Mouse (Mus musculus) heart, embryonic 14.5 days (tissue): Measurements from ENCODE around the gene Ripk4. TPM values are rescaled to one million over a fixed set of nuclear protein-coding genes. Genes with fewer than 3 reads are reported as not detected.
A peak's percentile ranks its signal among the peaks of the same experiment; 100 is the strongest.

ENCODE experiments used
- ATAC-seq: fragments of 200-750 bp; cut with Nextera tagmentation; 2 replicates; pipeline ENCODE4 v1.8.0; 2017; ENCODE audit warnings: low read depth, moderate TSS enrichment; ENCODE audit not compliant: insufficient number of reproducible peaks, insufficient read depth, low FRiP score
- H3K27ac ChIP-seq, 2 experiments: fragments of 200-500 bp in 1 of 2; fragments of 300-500 bp in 1 of 2; sonication (generic) in 1 of 2; replicated peaks in 1 of 2; 2 replicates each; pipeline ENCODE4 v1.5.1; 2012 to 2014; ENCODE audit warnings: low read depth in 2 of 2, low read length in 2 of 2, control low read depth in 1 of 2, mild to moderate bottlenecking in 1 of 2, mixed read lengths in 1 of 2; ENCODE audit not compliant: control insufficient read depth in 1 of 2, insufficient read depth in 1 of 2
- H3K27me3 ChIP-seq: fragments of 300-500 bp; sonication (generic); 2 replicates; pipeline ENCODE4 v1.6.1; 2014; ENCODE audit warnings: mild to moderate bottlenecking, low read length, control low read depth; ENCODE audit not compliant: control insufficient read depth, insufficient read depth
- H3K36me3 ChIP-seq: fragments of 300-500 bp; sonication (generic); 2 replicates; pipeline ENCODE4 v1.6.1; 2014; ENCODE audit warnings: mild to moderate bottlenecking, control low read depth, low read length, mixed read lengths; ENCODE audit not compliant: control insufficient read depth, insufficient read depth
- H3K4me1 ChIP-seq, 2 experiments: fragments of 200-500 bp in 1 of 2; fragments of 300-500 bp in 1 of 2; sonication (generic) in 1 of 2; 2 replicates each; pipeline ENCODE4 v1.6.1; 2012 to 2014; ENCODE audit warnings: low read length in 2 of 2, control low read depth in 1 of 2, mixed read lengths in 1 of 2; ENCODE audit not compliant: control insufficient read depth in 2 of 2, insufficient read depth in 2 of 2
- H3K4me2 ChIP-seq: fragments of 300-500 bp; sonication (generic); 2 replicates; pipeline ENCODE4 v1.6.1; 2014; ENCODE audit warnings: mild to moderate bottlenecking, low read length
- H3K4me3 ChIP-seq, 2 experiments: fragments of 200-500 bp in 1 of 2; fragments of 300-500 bp in 1 of 2; sonication (generic) in 1 of 2; 2 replicates each; pipeline ENCODE4 v1.5.1; 2012 to 2014; ENCODE audit warnings: low read length in 2 of 2, mild to moderate bottlenecking in 2 of 2, control low read depth in 1 of 2, low read depth in 1 of 2, moderate library complexity in 1 of 2; ENCODE audit not compliant: control insufficient read depth in 1 of 2, insufficient read depth in 1 of 2
- H3K9ac ChIP-seq: fragments of 300-500 bp; sonication (generic); 2 replicates; pipeline ENCODE4 v1.6.1; 2014; ENCODE audit warnings: mild to moderate bottlenecking, low read length
- H3K9me3 ChIP-seq: fragments of 300-500 bp; sonication (generic); 2 replicates; pipeline ENCODE4 v1.6.1; 2016; ENCODE audit warnings: low read length, control low read depth; ENCODE audit not compliant: control insufficient read depth
- WGBS: fragments of 180-500 bp; shearing (Covaris S2); extraction: QIAGEN DNeasy Blood & Tissue Kit; methylation state at CpG from one replicate; pipeline ENCODE4 v1.1.7; 2014; 5-methylcytosine and 5-hydroxymethylcytosine counted together
- polyA plus RNA-seq: library from polyadenylated mRNA; unstranded; fragments of >200 nt; fragmentation: Nextera tagmentation; extraction: Ambion mirVana; gene quantifications from 2 replicates; pipeline ENCODE4 v1.2.1, GENCODE M21; 2014

Ripk4 gene
- polyA plus RNA-seq, 1 experiment from 2014 or later, result 1.9 TPM

- WGBS, result 84% methylated on average over 5 of the region's 5 CpGs
- ATAC-seq, result no peak
- Histone ChIP-seq H3K9ac (no peak overlapping the region), H3K36me3 (no peaks in the 10 kb centered on the region), H3K27me3 (no peaks in the 10 kb centered on the region), H3K9me3 (no peaks in the 10 kb centered on the region), H3K4me2 (no peak overlapping the region), H3K27ac (no peak overlapping the region), H3K4me3 (no peak overlapping the region), H3K4me1 (peaks cover 0 to 6% of the 10 kb centered on the region in 2 experiments; a peak in 2 of 4 replicates)
These were observed 19.5 kb upstream of the Ripk4 start for GRCm38 (mm10) chr16:97783057-97783456.

GRCm38 (mm10) chr16:97778353-97779025 is 14.9 kb upstream of the Ripk4 start:
- Histone ChIP-seq H3K4me1 (no peaks in the 10 kb centered on the region), H3K36me3 (no peaks in the 10 kb centered on the region), H3K9ac (no peak overlapping the region), H3K4me3 (no peak overlapping the region), H3K4me2 (peak overlapping the region; percentile 47), H3K9me3 (no peaks in the 10 kb centered on the region), H3K27ac (no peak overlapping the region), H3K27me3 (no peaks in the 10 kb centered on the region)
- 33% methylated on average over 15 of the region's 15 CpGs for WGBS
- no peak for ATAC-seq

- 29% methylated on average over 3 of the region's 3 CpGs for WGBS
- no peak overlapping the region for H3K27ac ChIP-seq
- no peaks in the 10 kb centered on the region for H3K36me3 ChIP-seq
- H3K4me1 ChIP-seq, result peaks cover 2 to 15% of the 10 kb centered on the region in 2 experiments; a peak in 3 of 4 replicates
- no peak for ATAC-seq
- no peak overlapping the region for H3K4me2 ChIP-seq
- H3K4me3 ChIP-seq, result no peak overlapping the region
- H3K9ac ChIP-seq, result no peak overlapping the region
- H3K9me3 ChIP-seq, result no peaks in the 10 kb centered on the region
- peaks cover 38% of the 10 kb centered on the region for H3K27me3 ChIP-seq
These were observed 2.9 kb upstream of the Ripk4 start for GRCm38 (mm10) chr16:97766501-97766900.

GRCm38 (mm10) chr16:97764626-97765025 is 1.0 kb upstream of the Ripk4 start:
- ATAC-seq, result no peak
- Histone ChIP-seq H3K4me3 (no peak overlapping the region), H3K4me2 (no peak overlapping the region), H3K27ac (no peak overlapping the region), H3K27me3 (peaks cover 38% of the 10 kb centered on the region), H3K4me1 (peaks cover 6 to 27% of the 10 kb centered on the region in 2 experiments), H3K9me3 (no peaks in the 10 kb centered on the region), H3K36me3 (no peaks in the 10 kb centered on the region), H3K9ac (no peak overlapping the region)
- WGBS, result 60% methylated on average over 2 of the region's 2 CpGs

- Histone ChIP-seq H3K9ac (peak overlapping the region; percentile 72), H3K4me1 (peaks cover 6 to 33% of the 10 kb centered on the region in 2 experiments), H3K36me3 (no peaks in the 10 kb centered on the region), H3K27me3 (peaks cover 38% of the 10 kb centered on the region), H3K27ac (no peak overlapping the region), H3K4me2 (peak overlapping the region; percentile 94), H3K9me3 (no peaks in the 10 kb centered on the region), H3K4me3 (peak overlapping the region; percentile 40 to 61)
- no peak for ATAC-seq
- WGBS, result 14% methylated on average over 13 of the region's 13 CpGs
These were observed 378 bp upstream of the Ripk4 start for GRCm38 (mm10) chr16:97763990-97764340.

GRCm38 (mm10) chr16:97761782-97762181 is 1.8 kb downstream of the Ripk4 start:
- Histone ChIP-seq H3K36me3 (no peaks in the 10 kb centered on the region), H3K4me1 (peaks cover 6 to 37% of the 10 kb centered on the region in 2 experiments), H3K4me3 (no peak overlapping the region), H3K9ac (no peak overlapping the region), H3K27me3 (peaks cover 38% of the 10 kb centered on the region), H3K9me3 (no peaks in the 10 kb centered on the region), H3K4me2 (peak overlapping the region; percentile 94), H3K27ac (no peak overlapping the region)
- no peak for ATAC-seq
- 67% methylated on average over 2 of the region's 2 CpGs for WGBS

- no peaks in the 10 kb centered on the region for H3K36me3 ChIP-seq
- 23% methylated on average over 3 of the region's 3 CpGs for WGBS
- peak overlapping the region; percentile 1 for H3K9ac ChIP-seq
- peaks cover 25% of the 10 kb centered on the region for H3K27me3 ChIP-seq
- peaks cover 6 to 37% of the 10 kb centered on the region in 2 experiments for H3K4me1 ChIP-seq
- H3K4me2 ChIP-seq, result peak overlapping the region; percentile 35
- ATAC-seq, result peak; percentile 28; the same call in 1 of the 2 replicates
- no peaks in the 10 kb centered on the region for H3K9me3 ChIP-seq
- no peak overlapping the region for H3K4me3 ChIP-seq
- H3K27ac ChIP-seq, result peak overlapping the region; percentile 56 to 74
These were observed 3.9 kb downstream of the Ripk4 start for GRCm38 (mm10) chr16:97759681-97760080.

GRCm38 (mm10) chr16:97758288-97758687 is 5.3 kb downstream of the Ripk4 start:
- WGBS, result 38% methylated on average over 2 of the region's 2 CpGs
- Histone ChIP-seq H3K4me3 (no peak overlapping the region), H3K27me3 (peaks cover 12% of the 10 kb centered on the region), H3K4me1 (peaks cover 6 to 32% of the 10 kb centered on the region in 2 experiments), H3K36me3 (no peaks in the 10 kb centered on the region), H3K9me3 (no peaks in the 10 kb centered on the region), H3K4me2 (no peak overlapping the region), H3K9ac (no peak overlapping the region), H3K27ac (no peak overlapping the region)
- no peak for ATAC-seq
